Mouse (Mus musculus) thymus, postnatal 0 days (tissue): Measurements from ENCODE around the gene Gm17655. TPM values are rescaled to one million over a fixed set of nuclear protein-coding genes. Genes with fewer than 3 reads are reported as not detected.
"Not testable (repeated sequence)": the region's sequence is repeated elsewhere in the genome, so short reads cannot be mapped to it uniquely, and the experiment has no call there.

Source experiments
- DNase-seq: peaks from one replicate; pipeline ENCODE4 v3.0.0-alpha.2; 2015; ENCODE audit warnings: low spot score
- polyA plus RNA-seq: library from polyadenylated mRNA; unstranded; fragments of >200 nt; fragmentation: Nextera tagmentation; extraction: Ambion mirVana; gene quantifications from 2 replicates; pipeline ENCODE4 v1.2.1, GENCODE M21; 2015

Gm17655 gene
- 4.6 and 5.2 TPM in 2 replicates for polyA plus RNA-seq

DNA sequence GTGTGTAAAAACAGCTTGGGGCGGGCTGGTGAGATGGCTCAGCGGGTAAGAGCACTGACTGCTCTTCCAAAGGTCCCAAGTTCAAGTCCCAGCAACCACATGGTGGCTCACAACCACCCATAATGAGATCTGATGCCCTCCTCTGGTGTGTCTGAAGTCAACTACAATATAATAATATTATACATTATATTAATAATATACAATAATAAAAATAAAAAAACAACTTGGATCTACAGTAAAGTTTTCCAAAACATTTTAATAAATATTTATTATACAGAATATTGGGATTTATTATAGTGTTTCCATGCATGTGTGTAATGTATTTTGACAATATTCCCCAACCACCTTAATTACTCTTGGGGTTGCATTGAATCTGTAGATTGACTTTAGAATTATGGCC lies at the start of gene Gm17655:
TSS of gene Gm17655 (minus strand) at position 101 of the 400 bp plus-strand sequence.
- not testable (repeated sequence) for DNase-seq

DNA sequence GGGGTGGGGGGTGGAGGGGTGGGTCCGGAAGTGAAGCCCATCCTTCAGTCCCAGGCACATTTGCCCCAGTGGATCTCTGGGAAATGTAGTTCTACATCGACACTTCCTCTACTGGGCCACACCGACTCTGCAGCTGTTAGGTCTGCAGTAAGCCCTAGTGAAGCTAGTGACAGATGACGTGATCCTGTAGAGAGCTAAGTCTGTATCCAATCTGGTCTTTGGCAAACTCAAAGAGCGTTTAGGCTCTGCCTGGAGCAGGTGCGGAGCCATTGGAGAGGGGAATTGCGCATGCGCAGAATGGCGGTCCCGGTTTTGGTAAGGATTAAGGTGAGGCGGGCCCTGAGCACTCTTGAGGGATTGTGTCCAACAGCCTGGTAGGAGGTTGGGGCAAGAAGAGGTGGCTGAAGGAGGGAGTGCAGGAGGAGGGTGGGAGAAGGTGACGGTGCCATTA lies 37.7 kb upstream of the Gm17655 start, which contains the start of gene Zfp605:
TSS of gene Zfp605 (plus strand) at position 102 of the 451 bp plus-strand sequence.
- peak; percentile 91 for DNase-seq

DNA sequence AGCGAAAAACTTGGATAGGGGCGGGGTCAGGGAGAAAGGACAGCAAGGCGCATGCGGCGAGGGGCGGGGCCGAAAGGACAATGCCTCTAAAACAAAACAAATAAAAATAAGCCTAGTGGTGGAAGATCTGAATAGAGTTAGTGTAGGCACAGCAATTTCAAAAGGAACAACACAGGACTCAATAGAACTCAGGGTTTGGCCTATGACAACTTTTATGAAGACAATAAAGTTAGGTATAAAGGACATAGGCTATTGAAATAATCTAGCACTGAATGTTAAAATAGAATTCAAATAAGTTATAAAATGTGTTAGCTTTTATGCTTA lies 36.0 kb upstream of the Gm17655 start:
- DNase-seq: no peak

DNA sequence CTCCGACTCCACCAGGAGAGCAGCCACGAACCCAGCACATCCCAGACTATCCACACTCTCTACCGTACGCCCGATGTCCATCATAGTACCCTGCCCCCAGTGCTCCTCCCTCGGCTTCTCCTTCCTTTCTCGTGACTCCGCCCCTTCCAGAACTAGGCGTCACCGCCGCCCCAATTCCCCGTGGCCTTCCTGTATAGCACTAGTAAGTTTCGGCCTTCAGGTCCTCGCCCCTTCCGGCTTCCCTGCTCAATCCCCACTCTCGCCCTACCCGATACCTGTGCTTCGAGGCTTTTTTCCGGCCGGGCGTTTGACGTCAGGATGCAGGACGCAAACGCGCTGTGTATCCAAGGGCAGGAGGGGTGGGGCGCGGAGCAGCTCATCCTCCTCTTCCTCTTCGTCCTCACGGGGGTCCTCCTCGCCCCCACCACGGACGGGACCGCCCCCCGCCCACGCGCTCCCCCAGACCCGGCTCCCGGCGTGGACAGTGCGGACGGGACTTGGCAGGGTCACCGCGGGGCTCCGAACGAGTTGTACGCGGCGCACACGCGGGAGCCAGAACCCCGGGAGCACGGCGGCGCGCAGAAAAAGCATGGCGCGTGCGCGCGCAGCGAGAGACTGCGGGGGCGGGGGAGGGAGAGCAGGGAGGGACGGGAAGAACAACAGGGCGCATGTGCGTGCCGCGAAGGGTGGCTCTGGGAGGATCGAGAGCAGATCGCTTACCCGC lies 35.4 kb upstream of the Gm17655 start, which contains the start of gene Gtpbp6:
TSS of gene Gtpbp6 (minus strand) at position 617 of the 724 bp plus-strand sequence.
- peak; percentile 97 for DNase-seq

DNA sequence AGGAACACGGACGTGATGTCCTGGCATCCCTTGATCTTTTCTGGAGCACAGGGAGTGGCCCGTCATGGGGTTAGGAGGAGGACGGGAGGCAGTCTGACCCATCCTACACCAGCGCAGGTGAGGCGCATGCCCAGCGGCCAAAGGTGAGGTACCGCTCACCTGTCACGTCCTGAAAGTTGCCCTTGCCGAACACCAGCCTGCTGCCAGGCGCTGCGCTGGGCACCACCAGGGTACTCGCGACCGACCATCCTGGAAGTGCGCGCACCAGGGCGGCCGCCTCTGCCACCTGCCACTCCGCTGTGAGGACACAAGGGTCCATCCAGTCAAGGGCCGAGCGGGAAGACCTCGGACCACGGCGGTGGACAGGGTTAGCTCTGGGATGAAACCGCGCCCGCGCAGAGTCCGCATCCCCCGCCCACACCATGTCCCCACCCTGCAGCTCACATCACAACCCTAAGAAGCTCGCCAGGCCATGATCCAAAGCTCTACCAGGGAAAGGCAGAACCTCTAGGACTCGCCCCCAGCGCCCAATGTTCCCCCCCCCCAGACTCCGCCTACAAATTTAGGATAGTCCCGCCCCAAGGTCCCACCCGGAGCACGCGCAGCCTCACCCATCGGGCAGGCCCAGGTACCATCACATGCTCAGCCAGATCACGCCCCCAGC lies 34.7 kb upstream of the Gm17655 start:
- no peak for DNase-seq

DNA sequence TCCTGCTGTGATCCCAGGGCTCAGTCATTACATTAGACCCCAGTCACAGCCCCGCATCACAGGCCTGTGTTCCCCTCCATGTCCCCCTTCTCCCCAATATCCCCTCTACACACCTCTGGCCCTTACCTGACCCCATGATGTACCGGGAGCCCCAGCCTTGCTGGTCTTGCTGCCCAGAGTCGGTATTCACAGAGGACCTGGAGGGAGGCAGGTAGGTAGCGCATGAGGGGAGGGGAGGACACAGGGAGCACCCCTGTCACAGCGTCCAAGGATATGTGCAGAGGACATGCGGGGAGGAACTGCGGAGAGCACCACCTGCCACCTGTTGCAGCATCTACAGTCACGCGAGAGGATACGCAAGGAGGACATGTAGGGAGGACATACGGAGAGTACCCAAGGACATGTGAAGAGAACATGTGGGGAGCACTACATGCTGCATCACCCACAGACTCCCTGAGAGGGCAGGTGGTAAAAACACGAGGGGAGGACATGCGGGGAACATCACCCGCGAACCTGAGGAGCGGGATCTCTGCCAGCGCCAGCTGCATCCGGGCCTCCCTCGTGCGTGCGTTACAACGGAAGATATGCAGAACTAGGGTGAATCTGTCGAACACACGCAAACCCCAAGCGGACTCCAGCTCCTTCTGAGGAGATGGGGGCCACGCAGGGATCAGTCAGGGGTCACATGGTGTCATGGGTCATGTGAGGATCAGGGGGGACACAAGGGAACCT lies 34.0 kb upstream of the Gm17655 start:
- DNase-seq: no peak

DNA sequence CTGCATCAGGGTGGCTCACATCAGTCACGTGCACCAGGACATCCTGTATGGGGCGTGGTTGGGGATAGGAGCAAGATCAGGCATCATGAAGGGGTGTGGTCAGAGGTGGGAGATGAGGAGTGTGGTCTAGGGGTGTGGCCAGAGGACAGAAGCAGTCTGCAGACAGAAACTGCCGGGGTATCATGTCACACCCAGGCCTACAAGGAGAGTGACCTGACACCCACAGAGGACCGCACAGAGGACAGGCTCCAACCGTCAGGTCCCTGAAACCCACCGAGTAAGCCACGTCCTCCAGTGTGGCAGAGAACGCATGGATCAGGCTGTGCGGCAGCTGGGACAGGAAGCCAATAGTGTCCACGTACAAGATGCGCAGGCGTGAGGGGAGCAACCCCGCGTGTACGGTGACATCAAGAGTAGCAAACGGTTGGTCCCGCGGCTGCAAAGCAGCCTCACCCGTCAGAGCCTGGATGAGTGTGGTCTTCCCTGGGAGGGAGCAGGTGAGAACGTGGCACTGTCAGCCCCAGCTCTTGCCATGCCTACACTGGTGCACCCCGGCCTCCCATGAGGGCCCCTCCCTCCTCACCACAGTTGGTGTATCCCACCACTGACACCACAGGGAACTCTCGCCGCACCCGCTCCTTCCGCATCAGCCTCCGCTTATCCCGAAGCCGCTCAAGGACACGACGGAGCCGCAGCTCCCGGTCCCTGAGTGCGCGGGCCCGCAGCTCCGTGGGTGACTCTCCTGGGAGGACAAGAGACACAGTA lies 32.5 kb upstream of the Gm17655 start:
- no peak for DNase-seq

DNA sequence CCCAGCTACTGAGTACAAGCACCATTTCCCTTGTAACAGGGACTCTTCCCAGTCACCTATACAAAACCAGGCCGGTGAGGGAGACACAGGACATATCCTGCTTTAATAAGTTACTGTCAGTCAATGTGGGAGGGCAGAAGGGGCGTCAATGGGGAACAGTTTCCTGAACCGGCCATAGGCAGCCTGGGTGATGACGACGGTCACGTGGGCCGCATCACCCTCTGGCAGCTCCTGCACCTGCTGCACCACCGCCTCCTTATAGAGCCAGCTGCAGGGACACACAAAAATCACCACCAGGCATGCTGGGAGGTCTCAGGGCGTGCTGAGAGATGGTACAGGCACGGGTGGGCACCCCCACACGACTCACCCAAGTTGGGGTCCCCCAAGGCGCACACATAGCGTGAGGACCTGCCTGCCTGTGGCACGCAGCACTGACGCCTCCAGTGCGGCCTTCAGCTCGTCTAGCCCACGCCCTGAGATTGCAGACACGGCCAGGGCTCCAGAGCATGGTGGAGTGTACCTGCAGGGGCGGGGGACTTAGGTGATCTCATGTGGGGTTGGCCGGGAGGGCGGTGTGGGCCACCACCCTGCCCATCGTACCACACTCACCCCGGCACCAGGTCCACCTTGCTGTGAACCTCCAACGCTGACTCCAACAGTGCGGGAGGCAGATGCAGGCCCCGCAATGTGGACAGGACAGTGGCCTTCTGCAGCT lies 31.7 kb upstream of the Gm17655 start:
- DNase-seq: no peak

DNA sequence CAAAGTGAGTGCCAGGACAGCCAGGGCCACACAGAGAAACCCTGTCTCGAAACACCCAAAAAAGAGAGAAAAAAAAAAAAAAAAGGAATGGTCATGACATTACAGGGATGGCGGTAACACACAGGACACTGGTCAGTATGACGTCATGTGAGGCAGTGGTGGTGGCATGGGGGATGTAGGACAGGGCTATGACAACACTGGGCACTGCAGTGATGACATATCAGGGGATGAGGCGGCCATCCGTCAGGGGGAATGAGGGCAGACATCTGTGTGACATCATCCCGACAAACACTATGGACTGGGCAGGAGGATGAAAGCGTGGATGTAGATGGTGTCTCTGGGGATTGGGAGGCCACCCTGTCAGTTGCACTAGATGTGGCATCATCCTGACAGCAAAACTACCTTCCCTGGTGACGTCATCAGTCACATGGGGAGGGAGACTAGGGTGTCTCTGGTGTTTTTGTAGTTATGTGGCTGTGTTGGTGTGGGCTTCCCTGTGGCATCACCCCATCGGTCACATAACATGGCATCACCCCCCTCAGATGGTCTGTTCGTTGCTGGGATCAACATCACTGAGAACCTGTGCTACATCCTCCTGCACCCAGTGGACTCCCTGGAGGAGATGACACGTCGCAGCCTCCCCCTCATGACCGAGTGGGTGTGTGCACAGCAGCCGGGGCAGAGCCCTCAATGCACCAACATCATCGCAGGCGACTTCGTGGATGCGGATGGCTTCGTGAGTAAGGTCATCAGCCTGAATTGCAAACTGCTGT lies 30.7 kb upstream of the Gm17655 start:
- no peak for DNase-seq

DNA sequence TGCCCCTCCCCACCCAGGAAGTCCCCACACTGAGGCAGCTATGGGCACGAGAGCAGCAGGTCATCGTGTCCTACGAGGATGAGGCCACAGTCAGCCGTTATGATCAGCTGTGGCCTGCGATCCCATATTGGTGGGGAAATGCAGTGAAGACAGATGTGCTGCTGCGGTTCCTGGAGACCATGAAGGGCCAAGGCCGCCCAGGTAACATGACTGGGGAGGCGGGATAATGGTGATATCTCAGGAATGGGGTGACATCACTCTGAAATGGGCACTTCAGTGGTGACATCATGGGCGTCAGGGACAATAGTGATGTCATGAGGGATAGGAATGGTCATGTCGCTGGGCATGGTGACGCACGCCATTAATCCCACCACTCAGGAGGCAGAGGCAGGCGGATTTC lies 30.1 kb upstream of the Gm17655 start:
- DNase-seq: no peak

DNA sequence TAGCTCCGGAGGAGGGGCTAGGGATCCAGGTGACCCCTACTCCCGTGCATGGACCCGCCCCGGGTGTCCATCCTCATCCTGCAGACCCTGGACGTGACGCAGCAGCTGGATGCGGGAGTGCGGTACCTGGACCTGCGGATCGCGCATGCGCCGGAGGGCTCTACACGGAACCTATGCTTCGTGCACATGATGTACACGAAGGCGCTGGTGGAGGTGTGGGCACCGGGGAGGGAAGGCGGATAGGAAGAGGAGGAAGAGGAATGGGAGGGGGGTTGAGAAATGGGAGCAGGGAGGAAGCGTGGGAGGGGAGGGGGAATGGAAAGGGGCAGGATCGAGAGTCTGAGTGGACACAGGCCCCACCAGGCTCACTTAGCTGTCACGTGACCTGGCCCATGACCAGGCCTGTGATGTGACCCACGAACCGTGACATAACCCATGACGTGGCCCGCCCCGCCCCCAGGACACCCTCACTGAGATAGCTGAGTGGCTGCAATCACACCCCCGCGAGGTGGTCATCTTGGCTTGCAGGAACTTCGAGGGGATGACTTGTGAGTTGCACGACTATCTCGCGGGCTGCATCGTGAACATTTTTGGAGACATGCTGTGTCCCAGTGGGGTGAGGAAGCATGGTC lies 29.5 kb upstream of the Gm17655 start:
- peak; percentile 34 for DNase-seq

DNA sequence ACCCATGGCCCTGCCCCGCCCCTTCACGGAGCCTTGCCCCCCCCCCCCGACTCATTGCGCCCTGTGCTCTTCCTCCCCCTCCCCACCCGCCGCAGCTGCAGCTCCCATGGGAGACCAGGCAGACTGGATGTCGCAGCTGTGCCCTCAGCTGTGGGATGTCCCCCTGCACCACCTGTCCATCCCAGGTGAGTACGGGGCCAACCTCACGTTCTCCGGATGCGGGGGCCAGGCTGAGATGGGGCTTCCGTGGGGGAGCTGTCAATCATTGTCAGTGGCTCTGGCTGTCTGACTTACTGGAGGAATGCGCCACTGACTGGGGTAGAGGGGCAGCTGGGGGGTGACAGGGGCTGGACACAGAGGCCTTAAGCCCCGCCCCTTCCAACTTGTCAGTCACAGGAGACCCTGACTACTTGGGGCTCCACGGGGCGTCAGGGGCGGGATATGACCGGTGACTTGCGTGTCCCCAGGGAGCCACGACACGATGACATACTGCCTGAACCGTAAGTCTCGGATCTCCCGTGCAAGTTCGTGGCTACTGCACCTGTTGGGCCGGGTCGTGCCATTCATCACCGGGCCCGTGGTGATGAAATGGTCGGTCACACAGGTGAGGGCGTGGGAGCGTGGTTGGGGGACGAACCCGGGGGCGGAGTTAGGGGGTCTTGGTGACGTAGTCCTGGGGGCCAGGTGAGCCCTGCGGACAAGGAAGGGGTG lies 28.8 kb upstream of the Gm17655 start:
- DNase-seq: peak; percentile 73

DNA sequence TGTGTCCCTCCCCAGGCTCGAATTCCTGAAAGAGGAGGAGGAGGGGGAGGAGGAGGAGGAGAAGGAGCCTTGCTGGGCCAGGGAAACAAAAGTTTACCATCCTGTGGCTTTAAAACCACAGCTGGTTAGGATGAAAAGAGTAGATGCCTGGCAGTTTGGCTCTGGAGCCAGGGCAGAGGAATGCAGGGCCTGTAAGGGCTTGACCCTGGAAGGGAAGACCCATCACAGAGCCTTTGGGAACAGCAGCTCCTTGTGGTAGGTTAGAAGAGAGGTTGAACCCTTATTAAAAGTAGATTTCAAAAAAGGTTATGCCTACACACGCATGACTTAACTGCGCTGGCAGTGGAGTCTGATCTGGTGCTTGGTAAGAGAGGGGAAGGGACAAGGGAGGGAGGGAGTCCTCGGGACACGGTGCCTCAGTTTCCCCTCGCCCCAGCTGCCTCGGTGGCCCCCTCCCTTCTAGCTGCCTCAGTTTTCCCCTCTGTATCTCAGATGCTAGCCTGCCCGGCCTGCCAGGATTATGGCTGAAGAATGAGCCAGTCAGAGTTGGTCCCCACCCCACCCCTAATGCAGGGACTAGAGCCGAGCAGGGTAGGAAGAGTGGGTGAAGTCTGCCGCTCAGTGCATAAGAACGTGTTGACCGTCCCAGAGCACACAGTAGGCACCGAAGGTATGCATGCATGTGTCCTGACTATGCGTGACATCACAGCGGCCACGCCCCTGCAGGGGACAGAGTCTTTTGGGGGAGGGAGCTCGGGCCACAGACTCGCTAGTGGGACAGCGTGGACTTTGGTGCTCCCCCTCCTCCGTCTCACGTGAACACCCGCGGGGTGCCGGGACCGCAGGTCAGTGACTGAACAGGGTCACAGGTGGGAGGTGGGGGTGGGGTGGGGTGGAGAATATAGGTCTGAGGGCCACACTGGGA lies 27.6 kb upstream of the Gm17655 start, which contains the start of gene Plcxd1:
TSS of gene Plcxd1 (plus strand) at position 314 of the 925 bp plus-strand sequence.
- DNase-seq: peak; percentile 40

DNA sequence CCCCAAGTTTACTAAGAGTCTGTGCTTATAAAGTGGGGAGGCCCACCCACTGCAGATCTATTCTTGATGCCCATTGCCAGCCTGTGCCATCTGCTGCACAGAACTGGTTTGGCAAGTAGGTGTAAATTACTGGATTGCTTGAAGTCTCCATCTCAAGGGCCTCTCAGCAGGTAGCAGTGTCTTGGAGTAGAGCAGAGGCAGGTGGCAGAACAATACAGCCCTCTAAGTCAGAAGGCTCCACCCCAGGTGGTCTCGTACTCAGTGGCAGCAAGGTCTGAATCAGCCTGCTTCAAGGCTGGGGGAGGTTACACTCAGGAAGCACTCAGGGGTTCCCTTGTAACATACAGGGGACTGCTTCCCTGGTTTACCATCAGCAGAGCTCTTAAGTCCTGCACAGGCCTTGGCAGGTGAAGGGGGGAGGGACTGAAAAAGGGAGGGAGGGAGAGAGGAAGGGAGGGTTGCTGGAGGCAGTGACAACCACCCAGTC lies 26.7 kb upstream of the Gm17655 start:
- DNase-seq: peak; percentile 68

DNA sequence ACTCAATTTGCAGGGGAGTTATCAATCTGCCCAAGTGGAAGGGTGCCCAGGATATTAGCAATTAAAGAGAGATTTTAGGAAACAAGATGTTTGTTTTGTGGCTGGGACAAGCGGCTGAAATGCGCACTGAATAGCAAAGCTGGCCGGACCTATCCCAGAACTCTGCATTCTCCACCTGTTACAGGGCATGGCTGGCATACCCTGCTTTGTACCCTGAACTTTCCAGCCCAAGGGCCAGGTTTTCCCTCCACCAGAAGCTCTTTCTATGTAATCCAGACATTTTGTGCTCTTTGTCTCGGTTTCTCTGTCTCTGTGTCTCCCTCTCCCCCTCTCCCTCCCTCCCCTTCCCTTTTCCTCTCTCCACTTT lies 22.5 kb upstream of the Gm17655 start:
- no peak for DNase-seq

DNA sequence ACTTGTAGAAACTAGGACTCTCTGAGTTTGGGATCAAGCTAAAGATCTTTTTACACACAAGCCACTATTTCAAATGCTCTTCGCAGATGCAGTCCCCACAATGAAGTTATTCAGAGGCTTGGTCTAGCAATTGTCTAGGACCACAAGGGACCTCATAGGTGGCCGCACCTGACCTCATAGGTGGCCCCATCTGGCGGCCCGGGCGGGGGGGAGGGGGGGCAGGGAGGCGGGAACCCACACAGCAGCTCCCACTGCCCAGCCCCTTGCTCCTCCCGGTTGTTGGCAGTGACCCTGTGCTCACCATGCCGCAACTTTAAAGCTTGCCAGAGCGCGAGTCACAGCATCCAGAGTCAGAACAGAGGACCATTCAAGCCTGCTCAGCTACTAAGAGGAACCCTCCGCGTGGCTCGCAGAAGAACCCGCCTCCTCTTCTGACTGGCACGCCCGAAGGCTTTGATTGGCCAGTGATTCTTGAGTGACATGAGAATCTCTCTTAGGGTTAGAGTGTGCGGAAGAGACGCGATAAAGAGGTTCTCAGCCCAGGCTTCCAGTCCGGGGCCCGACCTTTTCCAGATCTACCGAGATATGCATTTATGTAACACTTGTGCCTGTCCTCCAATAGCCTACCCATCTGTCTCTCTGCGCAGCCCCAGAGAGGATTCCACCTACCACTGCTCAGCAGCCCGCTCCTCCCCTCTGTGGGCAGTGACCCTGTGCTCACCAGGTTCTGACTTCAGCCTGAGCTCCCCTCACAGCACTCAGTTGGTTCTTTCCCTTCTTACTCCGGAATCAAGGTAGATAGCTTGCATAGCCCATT lies 21.9 kb upstream of the Gm17655 start, which contains the start of gene Gm35315:
TSS of gene Gm35315 (minus strand) at position 391 of the 817 bp plus-strand sequence.
- peak; percentile 93 for DNase-seq
